22 mouse cellular contexts compared by ENCODE assay signal in the genomic region with DNA sequence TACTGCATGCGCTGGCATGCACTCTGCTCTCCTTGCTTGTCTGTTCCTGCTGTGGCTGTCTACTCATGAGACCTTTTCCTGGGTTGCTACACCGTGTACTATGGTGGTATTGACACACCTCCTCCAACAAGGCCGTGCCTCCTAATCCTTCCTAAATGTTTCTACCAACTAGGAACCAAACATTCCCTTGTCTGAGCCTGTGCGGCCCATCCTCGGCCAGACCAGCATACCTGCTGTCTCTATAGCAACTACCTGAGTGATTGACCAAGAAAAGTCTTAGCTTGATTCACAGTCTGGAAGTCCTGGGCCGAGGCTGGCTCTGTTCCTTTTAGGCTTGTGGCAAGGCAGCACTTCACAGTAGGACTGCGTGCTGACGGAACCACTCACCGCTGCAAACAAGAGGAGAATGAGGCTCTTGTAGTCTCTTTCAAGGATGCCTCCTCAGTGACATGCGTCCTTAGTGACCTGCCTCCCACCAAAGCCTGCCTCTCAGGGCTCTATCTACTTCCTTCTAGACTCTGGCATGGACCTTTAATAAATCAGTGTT.
"Had no signal": no experiment of that assay in that cellular context is flagged by ENCODE, and none has a peak within 500 bp of the region (broad histone marks: within the 10 kb centered on the region; RNA-seq: fewer than 3 reads in every experiment).

No protein-coding gene starts in this region.

- H3K27ac ChIP-seq: heart, adult 2 months; heart, embryonic 13.5 days; heart, embryonic 15.5 days; hindbrain, embryonic 13.5 days; hindbrain, embryonic 15.5 days; hindbrain, postnatal 0 days; layer of hippocampus, adult 2 months; left cerebral cortex, adult 2 months; limb, embryonic 10.5 days; limb, embryonic 12.5 days had no signal

- H3K4me2 ChIP-seq: heart, embryonic 11.5 days; heart, embryonic 13.5 days; heart, embryonic 15.5 days; hindbrain, embryonic 13.5 days; hindbrain, embryonic 15.5 days; limb, embryonic 12.5 days; liver, embryonic 11.5 days had no signal

- H3K9ac ChIP-seq: heart, embryonic 13.5 days; heart, embryonic 15.5 days; hindbrain, embryonic 13.5 days; hindbrain, embryonic 15.5 days; limb, embryonic 12.5 days had no signal

- H3K36me3 ChIP-seq: heart, embryonic 13.5 days; heart, embryonic 15.5 days; hindbrain, embryonic 13.5 days; hindbrain, embryonic 15.5 days; limb, embryonic 10.5 days; limb, embryonic 12.5 days had no signal

- DNase-seq: gastrocnemius, postnatal 14 days; gastrocnemius, postnatal 36 days; heart, adult 2 months; heart, postnatal 14 days; heart, postnatal 36 days; kidney, adult 11 months; kidney, adult 2 months; kidney, postnatal 10 days; kidney, postnatal 4 days; liver had no signal

- ATAC-seq: hindbrain, postnatal 0 days; intestine, embryonic 16.5 days had no signal

- H3K9me3 ChIP-seq: heart, embryonic 13.5 days; heart, embryonic 15.5 days; hindbrain, embryonic 13.5 days; hindbrain, embryonic 15.5 days; limb, embryonic 10.5 days; limb, embryonic 12.5 days had no signal

- H3K4me3 ChIP-seq: heart, adult 2 months; heart, embryonic 13.5 days; heart, embryonic 15.5 days; hindbrain, embryonic 13.5 days; hindbrain, embryonic 15.5 days; layer of hippocampus, adult 2 months; left cerebral cortex, adult 2 months; limb, embryonic 10.5 days; limb, embryonic 12.5 days had no signal

- H3K27me3 ChIP-seq: heart, embryonic 13.5 days; heart, embryonic 15.5 days; hindbrain, embryonic 13.5 days; hindbrain, embryonic 15.5 days; limb, embryonic 12.5 days had no signal

- H3K4me1 ChIP-seq: hindbrain, embryonic 13.5 days; hindbrain, embryonic 15.5 days had no signal
